Mouse (Mus musculus): ENCODE results near the gene Limk2. TPM values are rescaled to one million over a fixed set of nuclear protein-coding genes. Genes with fewer than 3 reads are reported as not detected.

Gene Limk2
- polyA plus RNA-seq, 1 experiment from 2014 or later: 51.8 TPM

- no peak for ATAC-seq (replicated peaks; ENCODE audit: low FRiP score)
- 80% methylated on average over 3 of the region's 3 CpGs for WGBS
Observed at GRCm38 (mm10) chr11:3403024-3403423, 6.0 kb downstream of the Limk2 start.

DNA sequence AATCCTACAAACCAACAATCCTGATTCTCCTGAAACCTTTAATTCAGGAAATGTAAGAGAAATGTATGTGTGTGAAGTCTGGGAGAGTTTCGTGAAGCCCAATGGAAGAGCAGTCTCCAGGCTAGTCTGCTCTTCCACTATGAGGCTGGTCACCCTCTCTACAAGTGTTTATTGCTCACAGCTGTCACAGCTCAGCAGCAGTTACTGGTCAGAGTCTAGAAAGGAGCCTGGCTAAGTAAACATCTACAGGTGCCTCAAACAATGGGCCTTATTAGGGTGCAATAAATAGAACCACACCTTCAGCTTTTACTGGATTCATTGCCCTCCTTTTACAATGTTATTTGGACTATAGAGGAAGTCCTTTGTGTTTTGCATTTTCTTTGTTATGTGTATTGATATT lies 10.7 kb downstream of the Limk2 start:
- H3K4me2 ChIP-seq (ENCODE audit: low read depth, low read length, severe bottlenecking): no peak overlapping the region
- H3K9me3 ChIP-seq (ENCODE audit: control insufficient read depth, low read length): no peaks in the 10 kb centered on the region
- no peak for DNase-seq (ENCODE audit: low spot score)
- H3K4me3 ChIP-seq (ENCODE audit: low read depth, low read length): no peak overlapping the region
- H3K36me3 ChIP-seq (ENCODE audit: control insufficient read depth, insufficient read depth, low read length): no peaks in the 10 kb centered on the region
- WGBS: 90% methylated on average over 1 of the region's 1 CpGs
- no peaks in the 10 kb centered on the region; the same call in 1 of the 2 replicates for H3K4me1 ChIP-seq (replicated peaks; ENCODE audit: control insufficient read depth, insufficient read depth, low read length)
- no peaks in the 10 kb centered on the region for H3K27me3 ChIP-seq (ENCODE audit: control insufficient read depth, insufficient read depth, low read length)
- no peak overlapping the region for H3K27ac ChIP-seq (ENCODE audit: low read depth, low read length)
- no peak for ATAC-seq (replicated peaks; ENCODE audit: low FRiP score)
- no peak overlapping the region for H3K9ac ChIP-seq (ENCODE audit: low read length)

More at GRCm38 (mm10) chr11:3403024-3403423, 6.0 kb downstream of the Limk2 start:
- no peaks in the 10 kb centered on the region for H3K9me3 ChIP-seq (ENCODE audit: control insufficient read depth, low read length)
- no peak overlapping the region for H3K4me2 ChIP-seq (ENCODE audit: low read depth, low read length, severe bottlenecking)
- H3K36me3 ChIP-seq (ENCODE audit: control insufficient read depth, insufficient read depth, low read length): no peaks in the 10 kb centered on the region
- no peak for DNase-seq (ENCODE audit: low spot score)
- H3K4me3 ChIP-seq (ENCODE audit: low read depth, low read length): no peak overlapping the region
- H3K9ac ChIP-seq (ENCODE audit: low read length): no peak overlapping the region
- no peaks in the 10 kb centered on the region; the same call in 1 of the 2 replicates for H3K4me1 ChIP-seq (replicated peaks; ENCODE audit: control insufficient read depth, insufficient read depth, low read length)
- H3K27me3 ChIP-seq (ENCODE audit: control insufficient read depth, insufficient read depth, low read length): no peaks in the 10 kb centered on the region
- H3K27ac ChIP-seq (ENCODE audit: low read depth, low read length): no peak overlapping the region

- no peak overlapping the region for H3K4me3 ChIP-seq (ENCODE audit: low read depth, low read length)
- peak; percentile 56; the same call in 1 of the 2 replicates for ATAC-seq (replicated peaks; ENCODE audit: low FRiP score)
- no peaks in the 10 kb centered on the region for H3K27me3 ChIP-seq (ENCODE audit: control insufficient read depth, insufficient read depth, low read length)
- DNase-seq (ENCODE audit: low spot score): no peak
- no peaks in the 10 kb centered on the region for H3K36me3 ChIP-seq (ENCODE audit: control insufficient read depth, insufficient read depth, low read length)
- no peak overlapping the region for H3K9ac ChIP-seq (ENCODE audit: low read length)
- no peaks in the 10 kb centered on the region; the same call in 1 of the 2 replicates for H3K4me1 ChIP-seq (replicated peaks; ENCODE audit: control insufficient read depth, insufficient read depth, low read length)
- 42% methylated on average over 8 of the region's 8 CpGs for WGBS
- H3K4me2 ChIP-seq (ENCODE audit: low read depth, low read length, severe bottlenecking): no peak overlapping the region
- H3K9me3 ChIP-seq (ENCODE audit: control insufficient read depth, low read length): no peaks in the 10 kb centered on the region
- H3K27ac ChIP-seq (ENCODE audit: low read depth, low read length): no peak overlapping the region
Observed at GRCm38 (mm10) chr11:3396562-3396961, 12.4 kb downstream of the Limk2 start.

- no peaks in the 10 kb centered on the region; the same call in 1 of the 2 replicates for H3K4me1 ChIP-seq (replicated peaks; ENCODE audit: control insufficient read depth, insufficient read depth, low read length)
- 64% methylated on average over 3 of the region's 3 CpGs for WGBS
- no peak overlapping the region for H3K9ac ChIP-seq (ENCODE audit: low read length)
- no peaks in the 10 kb centered on the region for H3K9me3 ChIP-seq (ENCODE audit: control insufficient read depth, low read length)
- ATAC-seq (replicated peaks; ENCODE audit: low FRiP score) (peak; percentile 44; the same call in 1 of the 2 replicates), DNase-seq (ENCODE audit: low spot score) (no peak)
- no peak overlapping the region for H3K27ac ChIP-seq (ENCODE audit: low read depth, low read length)
- no peaks in the 10 kb centered on the region for H3K27me3 ChIP-seq (ENCODE audit: control insufficient read depth, insufficient read depth, low read length)
- H3K4me2 ChIP-seq (ENCODE audit: low read depth, low read length, severe bottlenecking): no peak overlapping the region
- no peaks in the 10 kb centered on the region for H3K36me3 ChIP-seq (ENCODE audit: control insufficient read depth, insufficient read depth, low read length)
- no peak overlapping the region for H3K4me3 ChIP-seq (ENCODE audit: low read depth, low read length)
Observed at GRCm38 (mm10) chr11:3396091-3396490, 12.9 kb downstream of the Limk2 start.

DNA sequence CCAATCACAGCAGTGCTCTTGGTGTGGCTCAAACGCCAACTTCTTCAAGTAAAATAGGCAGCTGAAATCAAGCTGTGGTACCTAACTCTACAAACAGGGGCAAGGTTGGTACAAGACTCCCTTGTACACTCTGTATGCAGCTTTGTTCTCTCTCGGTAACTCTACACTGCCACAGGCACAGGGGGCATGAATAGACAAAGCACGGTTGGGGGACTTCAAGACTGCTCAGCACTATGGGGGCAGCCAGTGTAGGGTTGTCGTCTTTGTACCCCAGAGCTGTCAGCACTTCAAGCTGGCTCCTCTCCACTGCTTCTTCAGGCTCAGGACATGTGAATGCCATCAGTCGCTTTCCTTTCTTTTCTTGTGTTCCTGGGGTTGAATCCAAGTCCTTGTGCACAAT lies 14.5 kb downstream of the Limk2 start:
- no peak overlapping the region for H3K4me2 ChIP-seq (ENCODE audit: low read depth, low read length, severe bottlenecking)
- no peak overlapping the region for H3K9ac ChIP-seq (ENCODE audit: low read length)
- no peaks in the 10 kb centered on the region for H3K36me3 ChIP-seq (ENCODE audit: control insufficient read depth, insufficient read depth, low read length)
- ATAC-seq (replicated peaks; ENCODE audit: low FRiP score) (no peak), DNase-seq (ENCODE audit: low spot score) (no peak)
- H3K9me3 ChIP-seq (ENCODE audit: control insufficient read depth, low read length): no peaks in the 10 kb centered on the region
- no peak overlapping the region for H3K4me3 ChIP-seq (ENCODE audit: low read depth, low read length)
- no peaks in the 10 kb centered on the region for H3K27me3 ChIP-seq (ENCODE audit: control insufficient read depth, insufficient read depth, low read length)
- H3K4me1 ChIP-seq (replicated peaks; ENCODE audit: control insufficient read depth, insufficient read depth, low read length): no peaks in the 10 kb centered on the region; the same call in 1 of the 2 replicates
- 56% methylated on average over 5 of the region's 5 CpGs for WGBS
- no peak overlapping the region for H3K27ac ChIP-seq (ENCODE audit: low read depth, low read length)

- no peak overlapping the region for H3K4me3 ChIP-seq (ENCODE audit: low read depth, low read length)
- H3K27ac ChIP-seq (ENCODE audit: low read depth, low read length): no peak overlapping the region
- WGBS: 86% methylated on average over 8 of the region's 8 CpGs
- ATAC-seq (replicated peaks; ENCODE audit: low FRiP score): no peak
- no peaks in the 10 kb centered on the region; the same call in 1 of the 2 replicates for H3K4me1 ChIP-seq (replicated peaks; ENCODE audit: control insufficient read depth, insufficient read depth, low read length)
- DNase-seq (ENCODE audit: low spot score): no peak
- H3K4me2 ChIP-seq (ENCODE audit: low read depth, low read length, severe bottlenecking): no peak overlapping the region
- H3K9me3 ChIP-seq (ENCODE audit: control insufficient read depth, low read length): no peaks in the 10 kb centered on the region
- no peaks in the 10 kb centered on the region for H3K27me3 ChIP-seq (ENCODE audit: control insufficient read depth, insufficient read depth, low read length)
- H3K36me3 ChIP-seq (ENCODE audit: control insufficient read depth, insufficient read depth, low read length): no peaks in the 10 kb centered on the region
- H3K9ac ChIP-seq (ENCODE audit: low read length): no peak overlapping the region
Observed at GRCm38 (mm10) chr11:3392526-3392925, 16.5 kb downstream of the Limk2 start.

GRCm38 (mm10) chr11:3390789-3391188 lies 18.2 kb downstream of the Limk2 start:
- ATAC-seq (replicated peaks; ENCODE audit: low FRiP score): no peak
- H3K9ac ChIP-seq (ENCODE audit: low read length): no peak overlapping the region
- H3K4me1 ChIP-seq (replicated peaks; ENCODE audit: control insufficient read depth, insufficient read depth, low read length): no peaks in the 10 kb centered on the region
- H3K36me3 ChIP-seq (ENCODE audit: control insufficient read depth, insufficient read depth, low read length): no peaks in the 10 kb centered on the region
- no peak overlapping the region for H3K27ac ChIP-seq (ENCODE audit: low read depth, low read length)
- DNase-seq (ENCODE audit: low spot score): no peak
- H3K4me3 ChIP-seq (ENCODE audit: low read depth, low read length): no peak overlapping the region
- 87% methylated on average over 5 of the region's 5 CpGs for WGBS
- H3K27me3 ChIP-seq (ENCODE audit: control insufficient read depth, insufficient read depth, low read length): no peaks in the 10 kb centered on the region
- H3K4me2 ChIP-seq (ENCODE audit: low read depth, low read length, severe bottlenecking): no peak overlapping the region
- no peaks in the 10 kb centered on the region for H3K9me3 ChIP-seq (ENCODE audit: control insufficient read depth, low read length)

- no peaks in the 10 kb centered on the region for H3K9me3 ChIP-seq (ENCODE audit: control insufficient read depth, low read length)
- H3K27ac ChIP-seq (ENCODE audit: low read depth, low read length): no peak overlapping the region
- 78% methylated on average over 5 of the region's 5 CpGs for WGBS
- H3K27me3 ChIP-seq (ENCODE audit: control insufficient read depth, insufficient read depth, low read length): no peaks in the 10 kb centered on the region
- no peaks in the 10 kb centered on the region for H3K36me3 ChIP-seq (ENCODE audit: control insufficient read depth, insufficient read depth, low read length)
- no peaks in the 10 kb centered on the region for H3K4me1 ChIP-seq (replicated peaks; ENCODE audit: control insufficient read depth, insufficient read depth, low read length)
- no peak overlapping the region for H3K4me2 ChIP-seq (ENCODE audit: low read depth, low read length, severe bottlenecking)
- no peak overlapping the region for H3K4me3 ChIP-seq (ENCODE audit: low read depth, low read length)
- no peak for ATAC-seq (replicated peaks; ENCODE audit: low FRiP score)
- no peak for DNase-seq (ENCODE audit: low spot score)
- H3K9ac ChIP-seq (ENCODE audit: low read length): no peak overlapping the region
Observed at GRCm38 (mm10) chr11:3389996-3390395, 19.0 kb downstream of the Limk2 start.

GRCm38 (mm10) chr11:3387482-3388196 lies 21.4 kb downstream of the Limk2 start:
- Histone ChIP-seq H3K27ac (ENCODE audit: low read depth, low read length) (no peak overlapping the region), H3K4me3 (ENCODE audit: low read depth, low read length) (no peak overlapping the region), H3K9me3 (ENCODE audit: control insufficient read depth, low read length) (no peaks in the 10 kb centered on the region), H3K36me3 (ENCODE audit: control insufficient read depth, insufficient read depth, low read length) (no peaks in the 10 kb centered on the region), H3K27me3 (ENCODE audit: control insufficient read depth, insufficient read depth, low read length) (no peaks in the 10 kb centered on the region), H3K4me1 (replicated peaks; ENCODE audit: control insufficient read depth, insufficient read depth, low read length) (no peaks in the 10 kb centered on the region), H3K4me2 (ENCODE audit: low read depth, low read length, severe bottlenecking) (no peak overlapping the region), H3K9ac (ENCODE audit: low read length) (no peak overlapping the region)
- 89% methylated on average over 6 of the region's 6 CpGs for WGBS
- ATAC-seq (replicated peaks; ENCODE audit: low FRiP score): no peak
- DNase-seq (ENCODE audit: low spot score): no peak

All from forebrain, embryonic 11.5 days (tissue).